Mouse (Mus musculus): ENCODE measurements at regions not wholly inside any gene's neighbourhood (a gene's known extent, or its start where the extent isn't known, plus 50 kb on each side); places are given as distances from the start of the nearest gene placed in this dataset.

DNA sequence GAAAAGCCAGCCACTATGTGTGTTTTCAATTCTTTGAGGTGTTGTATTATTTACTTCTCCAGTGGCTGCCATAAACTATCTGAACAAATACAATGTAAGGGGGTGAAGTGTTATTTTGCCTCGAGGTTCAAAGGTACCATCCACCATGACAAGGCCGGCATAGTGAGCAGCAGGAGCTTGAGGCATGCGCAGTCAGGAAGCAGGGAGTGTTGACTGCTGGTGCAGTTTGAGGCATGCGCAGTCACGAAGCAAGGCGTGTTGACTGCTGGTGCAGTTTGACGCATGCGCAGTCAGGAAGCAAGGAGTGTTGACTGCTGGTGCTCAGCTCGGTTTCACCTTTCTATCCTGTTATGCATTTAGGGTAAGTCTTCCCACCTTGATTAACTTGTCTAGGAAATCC, 184.9 kb upstream of the Eci2 start:
- no peak for DNase-seq (ENCODE audit: low spot score in 2 of 2)

DNA sequence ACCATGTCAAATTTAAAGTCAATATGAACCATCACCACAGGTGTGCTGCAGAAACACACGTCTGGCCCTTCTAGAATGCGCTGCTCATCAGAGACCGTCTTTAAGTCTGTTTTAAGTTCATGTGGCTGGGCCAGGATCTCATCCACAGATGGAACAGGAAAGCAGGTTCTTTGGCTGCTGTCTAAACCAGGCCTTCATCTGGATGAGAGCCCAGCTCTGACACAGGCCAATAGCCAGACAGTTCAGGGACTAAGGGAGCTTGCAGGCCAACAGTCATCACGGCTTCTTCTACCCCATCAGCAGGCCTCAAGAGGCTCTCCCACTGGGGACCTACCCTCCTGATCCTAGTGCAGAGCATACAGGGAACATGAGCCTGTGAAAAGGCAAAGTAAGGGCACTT, 185.4 kb upstream of the Eci2 start:
- DNase-seq (ENCODE audit: low spot score in 2 of 2) = peak; percentile 38 to 71

DNA sequence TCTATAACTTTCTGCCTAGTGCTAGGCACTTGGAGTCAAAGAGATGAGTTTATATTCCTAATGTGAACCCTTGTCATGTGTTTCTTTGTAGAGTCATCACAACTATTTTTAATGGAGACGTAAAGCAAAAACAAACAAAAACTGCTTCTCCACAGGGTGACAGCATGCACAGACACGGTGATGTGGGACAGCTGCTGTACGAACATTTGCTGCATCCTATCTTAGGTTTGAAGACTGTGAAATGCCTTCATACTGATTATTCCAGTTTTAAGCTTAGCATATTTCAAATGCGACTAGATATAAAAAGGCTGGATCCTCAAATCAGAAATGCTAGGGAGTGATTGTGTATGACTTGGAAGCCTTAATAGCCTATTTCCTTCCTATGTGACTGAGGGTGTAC, 187.3 kb upstream of the Eci2 start:
- no peak for DNase-seq (ENCODE audit: low spot score in 2 of 2)

DNA sequence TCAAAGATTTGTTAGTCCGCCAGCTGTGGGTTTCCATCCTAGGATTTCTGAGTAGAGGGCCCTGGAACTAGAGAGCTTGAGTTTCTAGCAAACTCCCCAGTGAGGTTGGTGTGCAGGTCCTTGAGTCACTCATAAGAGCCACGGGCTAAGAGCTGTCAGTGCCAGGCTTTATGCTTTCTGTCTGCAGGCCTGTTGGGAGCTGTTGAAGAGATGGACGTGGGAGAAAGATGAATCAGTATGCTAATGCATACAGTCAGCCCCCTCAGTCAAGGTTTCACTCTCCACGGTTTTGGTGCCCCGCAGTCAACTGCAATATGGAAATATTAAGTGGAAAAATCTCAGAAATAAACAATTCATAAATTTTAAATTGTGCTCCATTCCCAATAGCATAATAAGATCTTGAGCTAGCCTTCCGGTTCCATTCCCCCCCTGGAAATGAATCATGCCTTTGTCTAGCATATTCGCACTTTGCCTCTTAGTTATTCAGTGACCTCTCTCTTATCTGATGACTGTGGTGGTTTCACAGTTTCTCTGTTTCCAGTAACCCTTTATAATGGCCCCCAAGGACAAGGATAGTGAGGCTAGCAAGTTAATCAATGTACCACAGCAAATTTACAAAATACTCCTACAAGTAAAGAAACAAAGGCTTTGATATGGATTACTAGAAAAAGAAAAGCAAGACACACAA, 199.4 kb upstream of the Eci2 start:
- DNase-seq (ENCODE audit: low spot score in 2 of 2) = no peak

DNA sequence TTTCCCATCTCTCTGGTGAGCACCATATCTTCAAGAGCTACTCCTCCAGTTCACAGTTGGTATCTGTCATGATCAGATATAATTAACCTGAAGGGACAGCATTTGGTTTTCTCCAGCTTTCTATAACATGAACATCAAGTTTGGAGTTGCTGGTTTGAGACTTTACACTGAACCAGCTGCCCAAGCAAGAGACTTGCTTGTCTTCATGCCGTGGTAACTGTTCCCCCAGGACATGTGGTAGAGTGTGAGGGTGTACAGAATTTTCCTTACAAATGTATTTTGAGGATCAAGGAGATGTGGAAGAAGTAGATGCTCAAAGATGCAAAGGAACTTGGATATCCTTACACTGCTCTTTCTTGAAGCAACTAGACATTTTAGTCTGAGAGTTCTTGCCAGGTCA, 200.0 kb upstream of the Eci2 start:
- DNase-seq (ENCODE audit: low spot score in 2 of 2) = no peak

DNA sequence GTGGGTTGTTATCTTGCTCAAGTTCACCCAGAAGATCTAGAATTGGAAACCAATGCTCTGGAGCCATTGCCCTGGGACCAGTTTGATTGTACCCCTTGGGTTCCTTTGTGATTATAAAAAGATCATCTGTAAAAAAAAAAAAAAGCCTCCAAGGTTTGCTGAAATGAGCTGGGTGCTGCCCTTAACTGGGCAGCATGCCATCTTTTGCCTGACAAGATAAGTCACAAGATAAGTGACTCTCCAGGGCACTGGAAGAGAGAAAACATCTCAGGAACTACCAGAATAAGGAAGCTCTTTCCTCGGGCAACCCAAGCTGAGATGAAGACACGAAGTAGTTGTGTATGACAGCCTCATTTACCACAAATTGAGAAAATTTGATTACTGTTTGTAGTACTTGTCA, 202.7 kb upstream of the Eci2 start:
- no peak for DNase-seq (ENCODE audit: low spot score in 2 of 2)

DNA sequence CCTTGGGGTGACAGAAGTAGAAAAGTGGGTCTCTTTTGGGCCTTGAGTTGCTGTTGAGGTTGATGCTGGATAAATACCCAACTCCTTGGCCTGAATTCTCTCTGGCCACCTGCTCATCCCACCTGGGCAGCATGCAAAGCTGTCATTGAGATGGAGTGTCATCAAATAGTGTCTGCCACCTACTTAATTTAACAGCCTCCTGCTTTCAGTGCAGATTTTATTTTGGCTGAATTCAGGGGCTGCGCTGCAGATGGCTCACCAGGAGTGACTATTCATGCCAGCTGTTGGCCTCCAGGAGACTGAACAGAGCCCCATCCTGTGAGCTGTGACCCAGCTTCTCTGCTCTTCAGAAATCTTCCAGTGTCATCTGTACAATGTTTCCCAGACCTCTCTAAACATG, 206.7 kb upstream of the Eci2 start:
- DNase-seq (ENCODE audit: low spot score in 2 of 2) = no peak

DNA sequence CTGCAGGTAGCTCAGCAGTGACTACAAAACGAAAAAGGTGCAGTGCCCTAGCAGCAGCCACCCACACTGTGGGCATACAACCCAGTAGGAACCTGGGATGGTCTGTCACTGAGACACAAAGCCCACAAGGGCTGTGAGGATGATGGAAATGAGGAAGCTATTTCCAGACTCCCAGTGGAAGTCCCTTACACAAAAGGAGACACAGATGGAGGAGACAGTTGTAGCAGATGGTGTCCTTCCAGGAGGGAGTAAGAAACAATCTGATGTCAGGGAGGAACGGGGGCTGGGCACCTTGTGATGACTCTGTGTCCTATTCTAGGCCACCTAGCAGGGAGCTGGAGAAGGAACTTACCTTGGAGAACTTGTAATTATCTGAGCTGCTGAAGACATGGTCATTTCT, 214.5 kb upstream of the Eci2 start:
- no peak for DNase-seq (ENCODE audit: low spot score in 2 of 2)

DNA sequence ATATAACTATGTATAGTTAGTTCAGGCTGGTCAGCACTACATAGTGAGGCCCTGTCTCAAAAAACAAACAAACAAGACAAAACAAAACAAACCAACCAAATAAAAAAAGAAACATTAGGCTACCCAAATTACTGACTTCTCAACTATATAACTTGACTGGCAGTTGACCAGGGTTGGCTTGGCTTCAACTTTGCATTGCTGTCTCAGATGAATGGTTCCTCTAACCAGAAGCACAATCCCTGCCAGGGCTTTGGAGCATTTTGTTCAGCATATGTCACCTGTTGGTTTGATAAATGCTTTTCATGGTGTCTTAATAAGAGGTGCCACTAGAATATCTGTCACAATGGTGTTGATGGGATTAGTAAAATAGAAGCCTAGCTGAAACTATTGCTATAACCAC, 217.1 kb upstream of the Eci2 start:
- DNase-seq (ENCODE audit: low spot score in 2 of 2) = no peak

DNA sequence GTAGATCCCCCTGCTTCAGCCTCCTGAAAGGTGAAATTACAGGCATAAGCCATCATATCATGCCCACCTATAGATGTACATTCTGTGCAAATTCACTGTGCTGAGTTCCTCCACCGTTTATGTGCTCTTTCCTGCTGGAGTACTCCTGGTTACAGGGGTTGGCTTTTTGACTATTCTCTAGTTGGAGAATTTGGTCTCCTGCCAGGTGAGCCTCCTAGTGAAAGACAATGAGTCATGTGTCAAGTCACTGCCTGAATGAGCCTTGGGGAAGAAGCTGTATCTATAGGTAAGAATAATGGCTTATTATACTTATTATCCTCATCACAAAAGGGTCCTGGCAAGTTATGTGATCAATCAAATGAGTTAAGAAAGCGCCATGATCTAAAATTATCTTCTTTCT, 230.5 kb upstream of the Eci2 start:
- no peak for DNase-seq (ENCODE audit: low spot score in 2 of 2)

DNA sequence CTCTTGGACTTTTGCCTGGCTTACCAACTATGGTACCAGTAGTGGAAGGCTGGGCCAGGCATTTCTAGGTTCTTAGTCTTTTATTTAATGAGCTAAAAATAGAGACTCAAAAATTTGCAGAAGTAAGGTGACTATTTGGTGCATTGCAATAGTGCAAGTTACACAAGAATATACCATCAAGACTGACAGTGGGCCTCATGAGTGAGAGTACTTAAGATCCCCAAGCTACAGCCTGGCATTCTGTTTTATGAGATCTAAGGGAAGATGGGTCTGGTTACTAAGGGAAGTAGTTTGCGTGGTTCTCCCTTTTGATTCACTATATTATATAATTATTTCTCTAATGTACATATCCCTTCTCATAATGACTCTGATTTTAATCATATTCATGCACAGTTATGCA, 231.8 kb upstream of the Eci2 start:
- DNase-seq (ENCODE audit: low spot score in 2 of 2) = no peak

DNA sequence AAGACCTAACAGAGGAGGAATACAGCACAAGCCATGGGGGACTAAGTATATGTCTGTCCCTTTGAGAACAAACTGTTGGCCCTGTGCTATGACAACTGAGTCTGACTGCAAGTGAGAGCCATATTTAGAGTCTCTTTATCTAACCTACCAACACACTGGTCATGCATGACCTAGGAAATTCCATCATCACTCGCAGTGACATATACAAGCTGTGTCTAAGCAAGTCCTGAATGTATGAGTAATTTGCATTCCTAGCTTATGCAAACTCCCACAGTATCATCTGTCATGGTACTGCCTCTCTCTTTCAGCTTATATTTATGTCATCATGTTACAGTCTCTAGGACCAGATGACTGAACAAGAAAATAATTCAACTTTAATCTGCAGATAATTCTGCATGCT, 257.1 kb upstream of the Eci2 start:
- no peak for DNase-seq (ENCODE audit: low spot score in 2 of 2)

DNA sequence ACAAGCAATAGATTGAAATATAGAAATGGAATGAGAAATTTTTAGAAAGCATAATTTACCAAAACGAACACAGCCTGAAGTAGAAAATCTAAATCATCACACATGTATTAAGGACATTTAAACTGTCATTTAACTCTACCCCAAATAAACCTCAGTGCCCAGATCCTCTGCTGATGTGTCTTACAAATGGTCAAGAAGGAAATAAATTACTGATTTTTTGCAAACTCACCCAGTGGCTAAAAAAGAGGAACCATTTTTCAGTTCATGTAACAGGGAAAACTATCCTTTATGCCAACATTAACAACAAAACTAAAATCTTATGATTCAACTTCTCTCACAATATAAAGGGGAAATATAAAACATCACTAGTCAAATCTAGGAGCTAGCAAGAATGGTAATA, 275.2 kb upstream of the Eci2 start:
- no peak for DNase-seq (ENCODE audit: low spot score in 2 of 2)

DNA sequence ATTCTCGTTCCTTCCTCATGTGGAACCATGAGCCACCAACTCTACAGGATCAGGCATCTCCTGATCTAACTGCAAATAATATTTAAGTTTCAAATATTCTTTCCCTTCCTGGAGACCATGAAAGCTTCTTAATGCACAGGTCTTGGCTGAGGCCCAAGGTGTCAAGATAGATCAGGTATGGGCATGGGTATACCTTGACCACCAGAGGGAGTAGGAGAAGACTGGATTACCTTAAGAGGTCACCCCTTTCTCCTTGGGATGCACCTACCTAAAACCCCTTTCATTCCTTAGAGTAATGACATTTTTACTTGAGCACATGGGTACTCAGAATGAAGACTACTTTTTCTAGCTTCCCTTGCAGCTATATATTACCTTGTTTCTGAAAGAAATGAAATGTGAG, 289.9 kb upstream of the Eci2 start:
- no peak for DNase-seq (ENCODE audit: low spot score in 2 of 2)

DNA sequence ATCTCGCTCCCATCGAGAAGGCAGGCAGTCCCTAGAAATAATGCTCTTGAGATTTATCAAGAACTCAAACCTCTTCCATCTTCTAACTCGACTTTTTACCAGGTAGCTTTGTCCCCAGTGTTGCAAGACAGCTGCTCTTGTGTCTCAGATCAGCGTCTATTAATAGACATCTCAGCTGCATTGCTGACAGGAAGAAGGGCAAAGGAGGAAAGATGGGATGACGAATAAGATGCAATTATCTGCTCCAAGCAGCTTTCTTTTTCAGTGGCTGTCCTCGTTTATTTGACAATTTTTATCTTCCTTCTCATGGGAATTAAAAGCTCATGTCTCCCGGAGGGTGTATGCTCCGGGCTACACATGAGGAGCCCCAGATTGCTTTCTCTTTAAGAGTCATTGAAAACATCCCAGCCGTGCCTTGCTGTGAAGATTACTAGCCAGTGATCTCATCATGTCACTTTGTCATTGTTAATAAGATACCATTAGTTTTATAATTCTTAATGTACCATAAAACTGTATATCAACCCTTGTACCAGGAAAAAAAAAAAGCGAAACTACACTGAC, 299.9 kb upstream of the Eci2 start:
- DNase-seq (ENCODE audit: low spot score in 2 of 2) = no peak

DNA sequence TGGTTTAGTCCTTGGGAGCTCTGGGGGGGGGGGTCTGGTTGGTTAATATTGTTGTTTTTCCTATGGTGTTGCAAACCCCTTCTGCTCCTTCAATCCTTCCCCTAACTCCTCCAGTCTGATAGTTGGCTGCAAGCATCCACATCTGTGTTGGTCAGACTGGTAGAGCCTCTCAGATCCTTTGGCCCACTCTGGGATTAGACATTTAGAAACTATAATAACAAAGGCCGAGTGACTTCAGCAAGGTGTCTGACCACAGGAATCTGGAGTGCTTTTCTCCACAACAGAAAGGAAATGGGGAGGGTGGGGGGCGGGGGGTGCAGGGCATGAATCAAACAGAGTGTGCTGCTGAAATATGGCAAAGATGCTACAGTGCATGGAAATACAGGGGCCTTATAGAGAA, 301.4 kb upstream of the Eci2 start:
- DNase-seq (ENCODE audit: low spot score in 2 of 2) = no peak

DNA sequence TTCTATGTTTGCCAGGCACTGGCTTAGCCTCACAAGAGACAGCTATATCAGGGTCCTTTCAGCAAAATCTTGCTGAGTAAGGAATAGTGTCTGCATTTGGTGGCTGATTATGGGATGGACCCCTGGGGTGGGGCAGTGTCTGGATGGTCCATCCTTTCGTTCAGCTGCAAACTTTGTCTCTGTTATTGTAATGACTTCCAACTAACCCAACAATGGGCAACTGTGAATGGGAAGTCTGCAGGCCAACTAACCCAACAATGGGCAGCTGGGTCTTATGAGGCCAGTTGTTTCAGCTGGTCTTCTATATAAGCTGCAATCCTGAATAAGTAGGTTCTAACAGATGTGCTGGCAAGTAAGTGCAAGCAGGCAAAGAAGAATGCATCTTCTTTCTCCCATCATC, 304.0 kb upstream of the Eci2 start:
- no peak for DNase-seq (ENCODE audit: low spot score in 2 of 2)

DNA sequence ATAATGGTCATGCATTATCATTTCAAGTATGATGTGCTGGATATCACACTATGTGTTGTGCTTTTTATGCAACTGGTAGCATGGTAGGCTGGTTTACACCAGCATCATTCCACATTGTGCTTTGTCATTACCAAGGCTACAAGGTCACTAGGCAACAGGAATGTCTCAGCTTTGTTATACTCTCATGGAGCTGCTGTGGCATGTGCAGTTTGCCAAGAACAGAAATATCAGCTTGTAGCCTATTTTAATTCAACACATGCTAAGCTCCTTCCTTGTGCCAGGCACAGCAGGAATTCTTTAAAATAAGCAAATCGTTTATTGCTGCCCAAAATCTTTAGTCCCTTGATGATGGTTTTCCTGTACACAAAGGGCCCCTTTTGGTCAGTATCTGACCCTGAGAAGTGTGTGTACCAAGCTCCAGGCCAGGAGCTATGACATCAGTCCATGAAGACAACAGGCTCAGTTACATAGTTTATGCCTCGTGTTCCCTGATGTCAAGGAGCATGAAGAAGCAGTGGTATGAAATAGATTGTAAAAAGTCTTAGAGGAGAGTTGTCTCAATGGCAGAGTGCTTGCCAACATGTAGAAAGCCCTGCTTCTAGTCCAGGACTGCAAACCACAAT, 314.0 kb upstream of the Cdyl start:
- DNase-seq (ENCODE audit: low spot score in 2 of 2) = no peak

DNA sequence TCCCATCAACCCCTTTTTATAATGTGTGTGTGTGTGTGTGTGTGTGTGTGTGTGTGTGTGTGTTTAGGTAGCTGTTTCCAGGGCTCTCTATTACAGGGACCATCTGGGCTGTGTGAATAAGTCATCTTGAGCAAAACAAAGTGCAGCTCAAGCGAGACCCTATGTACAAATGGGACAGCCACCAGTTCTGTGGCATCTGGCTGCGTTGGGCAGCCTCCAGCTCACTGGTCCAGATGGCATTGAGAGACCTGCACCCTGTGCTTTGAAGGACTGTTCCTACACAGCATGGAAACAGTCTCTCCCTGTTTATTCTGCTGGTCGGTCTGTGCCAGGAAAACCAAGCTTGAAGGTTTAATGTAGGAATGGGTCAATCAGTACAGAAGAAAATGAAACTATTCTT, 311.4 kb upstream of the Cdyl start:
- peak in 1 of 2 experiments; percentile 14 for DNase-seq (ENCODE audit: low spot score in 2 of 2)

DNA sequence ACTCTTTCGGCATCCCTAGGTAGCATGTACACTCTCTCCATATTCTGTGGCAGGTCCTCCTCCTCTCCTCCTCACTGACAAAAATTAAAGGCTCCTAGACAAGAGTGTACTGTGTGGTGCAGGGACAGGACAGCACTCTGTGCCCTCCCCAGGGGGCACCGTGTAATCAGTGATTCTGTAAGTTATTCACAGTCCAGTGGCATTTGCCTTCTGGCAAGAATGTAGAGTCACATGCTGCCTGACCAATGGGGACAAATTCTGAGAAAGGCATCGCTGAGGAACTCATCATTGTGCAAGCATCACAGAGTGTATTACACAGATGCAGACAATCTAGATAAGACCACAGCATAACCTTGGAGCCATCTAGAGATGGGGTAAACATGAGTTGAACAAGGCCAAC, 300.3 kb upstream of the Cdyl start:
- no peak for DNase-seq (ENCODE audit: low spot score in 2 of 2)

DNA sequence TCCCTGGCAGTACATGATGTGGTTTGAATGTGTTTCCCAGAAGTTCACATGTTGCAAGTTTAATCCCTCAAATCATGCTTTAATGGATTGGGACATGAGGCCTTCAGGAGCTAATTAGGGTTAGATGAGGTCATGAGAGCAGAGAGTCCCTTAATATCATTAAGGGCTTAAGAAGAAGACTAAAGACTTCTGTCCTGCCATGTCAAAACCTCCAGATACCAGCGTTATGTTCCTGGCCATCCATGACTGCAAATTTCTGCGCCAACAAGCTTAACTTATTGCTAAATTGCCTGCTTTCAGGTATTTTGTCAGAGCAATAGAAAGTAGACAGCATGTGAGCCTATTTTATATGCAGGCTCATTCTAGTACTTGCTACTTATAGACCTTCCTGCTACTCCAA, 282.1 kb upstream of the Cdyl start:
- DNase-seq (ENCODE audit: low spot score in 2 of 2) = no peak

DNA sequence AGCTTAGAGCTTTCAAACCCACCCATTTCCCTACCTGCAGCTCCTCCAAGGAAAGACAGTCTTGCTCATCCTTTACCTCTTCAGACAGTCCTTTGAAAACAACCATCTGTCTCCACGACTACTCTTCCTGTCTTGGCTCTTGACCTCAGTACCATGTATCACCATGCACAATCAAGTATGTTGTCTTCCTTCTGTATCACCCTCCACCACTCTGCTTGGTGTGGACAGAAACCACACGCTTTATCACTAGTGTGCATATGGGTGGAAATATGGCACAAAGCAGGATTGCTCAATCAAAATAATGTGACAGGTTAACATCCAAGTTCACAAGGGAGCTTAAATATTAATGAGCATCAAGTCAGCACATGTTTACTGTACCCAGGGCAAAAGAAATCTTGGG, 280.1 kb upstream of the Cdyl start:
- no peak for DNase-seq (ENCODE audit: low spot score in 2 of 2)
